Mouse (Mus musculus) T-helper 2 cell (primary cell): ENCODE data around the gene Cd163l1.

ENCODE experiments used
- in situ Hi-C: fragments of 300-600 bp; cut with MboI, MseI; formaldehyde crosslinking; loops from one replicate; pipeline ENCODE4 v1.15.1; 2025; ENCODE audit warnings: high pct_unique_total_duplicates

Cd163l1 gene

DNA sequence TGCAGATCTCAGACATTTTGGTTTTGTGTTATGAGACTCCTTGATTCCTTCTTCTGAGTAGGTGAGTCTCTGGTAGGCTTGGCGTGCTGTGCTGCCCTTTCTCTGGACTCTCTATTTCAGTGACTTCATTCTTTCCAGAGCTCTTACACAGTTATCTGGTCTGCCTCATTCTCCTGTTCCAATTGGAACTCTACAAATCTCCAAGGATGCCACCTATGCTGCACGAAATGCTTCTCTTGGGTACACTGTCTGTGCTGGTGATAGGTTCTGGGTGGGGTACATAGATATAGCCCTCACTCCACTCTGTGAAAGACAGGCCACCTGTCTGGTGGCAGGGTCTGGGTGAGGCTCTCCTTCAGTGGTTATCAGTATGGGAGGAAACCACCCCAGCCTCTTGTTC lies at the start of gene Cd163l1:
Cd163l1 (plus strand) TSS at position 301 of the 400 bp plus-strand sequence.
- in situ Hi-C loops = no loop called here

DNA sequence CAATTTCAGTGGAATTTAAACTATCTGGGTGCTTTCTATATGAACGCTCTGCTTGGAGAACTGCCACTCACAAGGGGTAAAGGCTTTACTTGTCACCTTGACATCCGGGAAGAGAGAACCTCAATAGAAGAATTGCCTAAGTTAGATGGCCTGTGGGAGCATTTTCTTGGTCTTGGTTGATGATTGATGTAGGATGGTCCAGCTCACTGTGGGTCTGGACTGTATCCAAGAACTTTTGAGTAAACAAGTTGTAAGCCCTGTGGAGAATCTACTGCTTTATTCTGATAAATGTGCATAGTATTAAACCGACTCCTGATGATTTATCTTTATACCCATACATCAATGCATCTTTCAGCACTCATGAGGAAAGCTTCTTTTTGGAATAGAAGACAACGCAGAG lies 48.7 kb upstream of the Cd163l1 start:
- in situ Hi-C loops = no loop called here

DNA sequence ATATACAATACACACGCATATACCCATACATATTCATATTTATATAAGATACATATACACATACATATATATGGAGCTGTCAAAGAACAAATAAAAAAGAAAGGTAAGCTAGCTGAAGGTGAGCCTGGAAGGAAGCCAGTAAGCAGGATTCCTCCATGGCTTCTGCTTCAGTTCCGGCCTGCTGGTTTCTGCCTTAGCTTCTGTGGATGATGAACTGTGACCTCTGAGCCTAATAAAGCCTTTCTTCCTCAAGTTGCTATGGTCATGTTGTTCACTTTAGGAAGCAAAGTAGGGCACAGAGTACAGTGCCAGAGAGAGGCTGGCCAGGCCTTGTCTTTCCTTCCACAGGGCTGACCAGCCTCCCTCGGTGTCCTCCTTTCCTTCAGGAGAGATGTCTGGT lies 47.2 kb upstream of the Cd163l1 start:
- in situ Hi-C loops = no loop called here

DNA sequence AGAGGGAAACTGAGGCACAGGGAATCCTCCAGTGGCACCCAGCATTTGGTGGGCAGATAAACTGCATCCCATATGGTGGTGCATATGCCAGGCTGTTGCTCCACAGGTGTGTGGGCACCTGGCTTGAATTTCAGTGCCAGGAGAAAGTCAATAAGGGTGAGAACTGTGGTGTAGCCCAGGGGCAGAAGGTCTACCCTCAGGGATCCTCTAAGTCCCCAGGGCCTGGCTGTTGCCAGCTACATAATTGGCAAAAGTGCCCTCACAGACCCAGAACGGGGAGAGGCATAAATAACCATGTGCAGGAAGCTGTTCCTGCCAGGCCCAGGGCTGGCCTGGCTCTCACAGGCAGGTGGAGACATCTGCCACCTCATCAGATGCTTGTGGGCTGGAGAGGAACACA lies 45.1 kb upstream of the Cd163l1 start, which contains the start of gene Olfr523:
Olfr523 (plus strand) TSS at position 282 of the 400 bp plus-strand sequence.
- in situ Hi-C loops = no loop called here

DNA sequence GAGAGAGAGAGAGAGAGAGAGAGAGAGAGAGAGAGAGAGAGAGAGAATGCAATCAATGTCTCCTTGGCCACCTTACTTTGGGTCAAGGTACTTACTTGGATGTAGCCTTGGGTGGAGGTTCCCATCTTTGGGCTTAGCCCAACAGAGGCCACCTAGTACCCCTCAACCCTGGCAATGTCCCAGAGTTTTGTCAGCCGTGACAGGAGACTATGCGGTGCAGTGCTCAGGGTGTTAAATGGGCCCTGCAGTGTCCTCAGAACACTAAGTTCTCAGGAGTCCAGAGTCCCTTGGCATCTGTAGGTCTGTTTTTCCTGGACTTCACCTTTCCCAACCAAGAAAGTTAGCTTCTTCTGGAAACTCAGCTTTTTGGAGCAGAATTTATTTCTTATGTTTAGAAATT lies 38.9 kb upstream of the Cd163l1 start:
- in situ Hi-C loops = no loop called here

DNA sequence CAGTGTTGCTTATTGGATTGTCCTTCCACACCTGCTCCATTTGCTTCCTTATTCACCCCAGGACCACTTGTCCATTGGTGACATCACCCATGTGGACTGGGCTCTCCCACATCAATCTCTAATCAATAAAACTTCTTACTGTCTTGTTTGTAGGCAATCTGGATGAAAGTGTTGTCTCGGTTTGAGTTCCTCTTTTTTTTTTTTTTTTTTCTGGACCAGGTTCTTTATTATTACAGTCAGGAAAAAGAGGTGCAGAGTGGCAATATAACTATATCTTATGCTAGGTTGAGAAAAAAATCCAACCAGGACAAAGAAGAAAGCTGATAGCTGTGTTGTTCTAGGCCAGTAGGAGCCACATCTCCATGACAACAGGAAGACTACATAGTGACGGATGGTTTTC lies 37.4 kb upstream of the Cd163l1 start:
- in situ Hi-C loops = loop anchor here (10.0 kb wide), 1 partner anchor 624 kb away; no protein-coding TSS in a partner anchor

DNA sequence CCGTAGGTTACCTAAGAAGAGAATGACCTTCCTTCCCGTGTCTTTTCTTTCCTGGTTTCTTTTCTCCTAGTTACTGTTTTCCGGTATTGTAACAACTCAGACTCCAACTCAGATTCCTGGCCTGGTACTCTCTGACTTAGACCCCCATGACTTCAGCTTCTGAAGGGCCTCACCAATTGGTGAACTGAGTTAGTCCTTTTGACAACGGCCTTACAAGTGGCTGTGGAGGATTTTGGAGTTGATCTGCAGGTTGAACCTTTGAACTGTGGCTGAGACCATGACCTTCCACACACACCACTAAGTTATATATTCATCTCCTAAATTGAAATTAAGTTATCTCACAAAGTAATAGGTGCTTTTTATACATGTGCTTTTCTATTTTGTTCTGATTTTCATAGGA lies 33.9 kb upstream of the Cd163l1 start:
- in situ Hi-C loops = loop anchor here (10.0 kb wide), 1 partner anchor 621 kb away; no protein-coding TSS in a partner anchor

DNA sequence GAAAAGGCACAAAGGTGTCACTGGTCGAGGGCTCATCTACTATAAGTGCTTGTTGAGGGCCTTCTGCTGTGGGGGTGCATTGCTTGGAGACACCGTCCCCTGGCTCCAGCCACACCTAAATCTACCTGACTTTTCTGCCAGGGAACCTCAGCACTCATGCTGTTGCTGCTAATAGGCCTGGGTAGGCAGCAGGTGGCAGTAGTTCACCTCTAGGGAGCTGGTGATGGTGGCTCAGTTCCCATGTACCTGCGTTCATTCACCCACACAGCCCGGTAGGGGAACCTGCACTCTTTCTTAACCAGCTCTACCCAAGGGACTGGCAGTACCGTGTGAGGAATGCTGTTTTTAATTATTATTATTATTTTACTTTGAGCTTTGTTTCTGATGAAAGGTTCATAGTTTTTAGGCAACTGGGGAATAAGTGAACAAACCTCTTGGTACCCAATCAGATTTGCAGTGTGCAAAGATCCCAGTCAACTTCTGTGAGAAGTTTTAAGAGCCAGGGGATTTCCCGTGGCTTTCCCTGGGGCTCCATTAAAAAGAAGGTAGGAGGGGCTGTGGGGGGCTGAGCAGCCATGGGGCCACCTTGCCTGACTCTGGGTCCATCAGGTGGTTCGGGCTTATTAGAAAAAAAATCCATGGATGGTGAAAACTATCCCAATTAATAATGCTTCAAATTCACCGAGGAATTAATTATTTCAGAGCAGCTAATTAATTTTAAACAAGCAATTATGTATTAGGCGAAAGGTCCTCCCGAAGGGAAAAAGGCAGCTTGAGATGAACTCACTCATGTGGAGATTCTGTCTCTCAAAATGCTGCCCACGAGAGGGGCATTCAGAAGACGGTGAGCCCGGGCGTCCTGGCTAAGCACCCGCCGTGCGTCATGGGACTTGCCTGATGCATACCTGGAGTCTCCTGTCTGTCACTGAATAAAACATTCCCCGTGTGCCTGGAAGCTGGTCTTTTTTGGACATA lies 31.1 kb upstream of the Cd163l1 start:
- in situ Hi-C loops = loop anchor here (10.0 kb wide), 1 partner anchor 618 kb away; no protein-coding TSS in a partner anchor

DNA sequence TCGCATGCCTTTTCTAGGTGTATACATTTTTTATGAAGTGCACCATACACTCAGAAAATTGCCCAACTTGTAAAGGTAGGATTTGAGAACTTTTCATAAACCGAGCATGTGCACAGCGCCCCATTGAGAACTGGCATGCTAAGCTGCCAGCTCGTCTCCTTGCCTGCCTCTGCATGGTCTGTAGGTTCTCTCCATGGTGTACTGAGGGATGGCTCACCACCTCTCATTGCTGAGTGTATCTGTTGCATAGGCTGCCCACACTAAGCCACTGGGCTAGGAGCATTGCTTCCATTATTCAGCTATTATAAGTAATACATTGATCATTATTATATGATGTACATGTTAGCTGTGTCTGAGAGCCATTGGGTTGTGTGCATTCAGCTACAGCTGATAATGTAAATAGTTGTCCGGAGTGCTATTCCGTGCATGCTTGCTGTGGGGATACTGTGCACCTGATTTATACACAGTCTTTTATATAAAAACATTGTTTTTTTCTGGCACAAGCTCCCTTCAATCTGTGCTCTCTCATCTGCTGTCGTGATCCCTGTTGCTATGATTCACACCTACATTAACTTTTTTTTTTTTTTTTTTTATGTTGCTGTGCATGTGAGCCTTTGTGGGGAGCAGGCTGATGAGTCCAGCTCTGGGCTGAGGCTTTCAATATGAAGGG lies 30.2 kb upstream of the Cd163l1 start:
- in situ Hi-C loops = loop anchor here (10.0 kb wide), 1 partner anchor 617 kb away; no protein-coding TSS in a partner anchor

DNA sequence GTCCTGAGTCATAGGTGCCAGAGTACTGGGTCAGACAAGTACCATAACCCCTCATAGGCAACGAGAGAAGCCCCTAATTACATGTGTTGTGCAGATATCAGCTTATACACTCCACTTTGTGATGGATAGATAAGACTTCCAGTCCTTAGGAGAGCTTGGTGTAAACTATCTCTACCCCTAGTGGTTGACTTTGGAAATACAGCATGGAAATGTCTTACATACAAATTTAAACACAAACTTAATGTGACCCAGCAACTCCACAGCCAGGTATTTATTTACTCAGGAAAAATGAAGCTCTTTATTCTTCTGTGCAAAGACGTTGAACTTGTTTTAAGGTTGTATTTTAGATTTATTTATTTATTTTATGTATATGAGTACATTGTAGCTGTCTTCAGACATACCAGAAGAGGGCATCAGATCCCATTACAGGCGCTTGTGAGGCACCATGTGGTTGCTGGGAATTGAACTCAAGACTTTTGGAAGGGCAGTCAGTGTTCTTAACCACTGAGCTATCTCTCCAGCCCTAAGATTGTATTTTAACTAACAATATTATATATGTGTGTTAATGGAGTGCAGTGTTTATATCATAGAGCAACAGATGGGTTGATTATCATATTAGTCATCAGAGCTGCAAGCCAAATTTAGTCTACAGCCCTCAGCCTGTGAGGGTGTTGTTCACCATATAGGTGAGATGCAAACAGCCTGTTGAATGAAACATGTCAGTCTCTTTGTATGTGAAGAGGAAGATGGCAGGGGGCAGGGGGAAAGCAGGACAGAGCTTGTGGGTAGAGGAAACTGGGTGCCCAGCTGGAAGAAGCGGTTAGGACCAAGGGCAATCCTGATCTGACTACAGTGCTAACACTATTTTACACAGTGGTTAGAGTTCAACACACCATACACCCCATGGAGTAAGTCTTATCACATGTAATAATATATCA lies 29.4 kb upstream of the Cd163l1 start:
- in situ Hi-C loops = loop anchor here (10.0 kb wide), 1 partner anchor 616 kb away; no protein-coding TSS in a partner anchor

DNA sequence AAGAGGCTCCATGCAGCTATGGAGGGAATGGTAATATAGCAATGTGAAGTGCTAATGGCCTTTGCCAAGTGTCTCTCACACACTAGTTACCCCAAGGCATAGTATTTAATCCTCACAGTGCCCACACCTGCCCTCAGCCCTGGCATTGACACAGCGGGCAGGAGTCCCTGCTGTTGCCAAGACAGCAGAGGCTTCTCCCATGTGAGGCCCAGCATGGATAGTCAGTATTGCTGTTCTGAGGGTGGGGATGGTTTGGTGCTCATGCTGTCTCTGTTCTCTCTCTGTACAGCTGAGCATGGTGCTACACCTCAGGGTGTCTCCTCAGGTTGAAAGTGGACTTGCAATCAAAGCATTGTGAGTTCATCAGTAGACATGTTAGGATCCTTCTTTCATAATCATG lies 27.6 kb upstream of the Cd163l1 start:
- in situ Hi-C loops = no loop called here

DNA sequence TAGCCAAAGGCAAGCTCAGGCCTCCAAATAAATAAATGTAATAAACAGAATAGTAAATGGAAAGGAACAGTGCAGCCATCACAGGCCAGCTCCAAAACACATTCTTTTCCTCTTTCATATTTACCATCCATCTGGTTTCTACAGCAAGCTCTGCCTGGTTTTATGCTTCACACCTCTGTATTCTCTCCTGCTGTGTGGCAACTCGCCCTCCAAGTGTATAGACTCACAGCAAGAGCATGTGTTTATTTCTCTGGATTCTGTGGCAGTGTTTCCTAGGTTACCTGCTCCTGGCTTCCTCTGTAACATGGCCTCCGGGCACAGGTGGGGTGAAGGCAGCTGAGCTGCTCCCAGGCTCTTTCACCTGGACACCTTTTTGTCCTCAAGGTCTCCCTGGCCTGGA lies 25.6 kb upstream of the Cd163l1 start:
- in situ Hi-C loops = no loop called here

DNA sequence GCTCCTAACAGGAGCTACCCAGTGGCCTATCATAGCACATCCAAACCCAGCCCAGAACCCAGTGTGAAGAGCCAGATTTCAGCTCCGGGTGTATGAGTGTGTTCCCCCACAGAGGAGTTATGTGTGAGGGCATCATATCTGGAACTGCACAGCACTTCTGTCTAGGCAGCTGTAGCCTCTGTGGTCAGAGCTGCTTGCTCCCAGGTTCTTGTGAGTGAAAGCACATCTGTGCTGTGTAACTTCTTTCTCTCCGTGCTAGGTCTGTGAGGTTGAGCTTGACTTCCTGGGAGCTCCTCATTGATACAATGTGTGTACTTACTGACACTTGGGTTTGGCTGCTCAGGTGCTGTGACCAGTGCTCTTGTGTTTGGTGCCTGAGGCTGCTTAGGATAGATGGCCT lies 25.2 kb upstream of the Cd163l1 start:
- in situ Hi-C loops = no loop called here

DNA sequence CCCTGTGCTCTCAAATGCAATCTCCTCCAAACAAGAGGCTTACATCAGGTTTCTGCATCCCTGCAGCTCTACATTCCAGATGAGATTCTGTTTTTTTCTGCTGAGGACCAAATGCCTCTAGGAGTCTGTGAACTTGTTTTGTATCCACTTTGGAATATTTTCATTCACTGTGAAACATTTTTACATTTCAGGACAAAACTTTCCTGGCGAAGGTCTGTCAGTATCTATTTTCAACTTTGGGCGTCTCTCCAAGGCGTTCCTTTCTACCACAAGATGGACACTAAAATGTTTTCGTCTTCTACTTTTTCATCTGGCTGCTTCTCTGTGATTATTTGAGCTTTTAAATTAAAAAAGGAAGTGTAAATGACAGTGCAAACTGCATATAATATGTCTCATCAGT lies 24.0 kb upstream of the Cd163l1 start:
- in situ Hi-C loops = no loop called here

DNA sequence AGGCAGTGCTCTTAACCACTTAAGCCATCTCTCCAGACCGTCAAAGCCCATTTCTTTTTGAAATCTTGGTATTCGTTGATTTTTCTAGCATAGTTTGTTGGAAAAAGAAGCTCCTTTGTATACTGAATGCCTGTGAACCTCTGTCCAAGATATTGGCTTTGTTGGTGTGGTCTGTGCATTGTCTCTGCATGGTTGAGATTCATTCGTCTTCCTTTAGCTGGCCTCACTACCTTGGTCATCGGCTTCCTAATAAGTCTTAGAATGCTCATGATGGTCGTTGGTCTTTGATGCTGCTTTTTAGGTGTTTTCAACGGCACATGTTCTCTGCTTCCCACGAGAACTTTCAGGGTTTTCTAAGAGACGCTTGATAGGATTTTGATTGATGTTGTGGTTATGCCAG lies 22.1 kb upstream of the Cd163l1 start:
- in situ Hi-C loops = no loop called here

DNA sequence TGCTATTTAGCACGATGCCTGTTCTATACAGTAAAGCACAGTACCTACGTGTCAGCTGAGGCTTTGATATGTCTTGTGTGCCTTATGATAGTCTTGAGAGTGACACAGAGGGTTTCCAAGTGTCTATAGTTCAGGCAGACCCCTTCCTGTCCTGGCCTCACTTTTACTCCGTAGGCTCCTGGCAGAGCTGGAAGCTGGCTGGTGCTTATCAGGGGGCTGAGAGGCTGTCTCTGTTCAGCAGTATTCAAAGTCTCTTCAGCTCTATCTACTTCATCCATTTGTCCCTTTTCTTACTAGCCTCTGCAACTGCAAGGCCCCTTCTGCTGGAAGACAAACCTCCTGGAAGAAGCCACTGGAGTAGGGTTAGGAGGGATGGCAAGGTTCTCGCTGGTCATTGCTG lies 17.0 kb upstream of the Cd163l1 start:
- in situ Hi-C loops = no loop called here

DNA sequence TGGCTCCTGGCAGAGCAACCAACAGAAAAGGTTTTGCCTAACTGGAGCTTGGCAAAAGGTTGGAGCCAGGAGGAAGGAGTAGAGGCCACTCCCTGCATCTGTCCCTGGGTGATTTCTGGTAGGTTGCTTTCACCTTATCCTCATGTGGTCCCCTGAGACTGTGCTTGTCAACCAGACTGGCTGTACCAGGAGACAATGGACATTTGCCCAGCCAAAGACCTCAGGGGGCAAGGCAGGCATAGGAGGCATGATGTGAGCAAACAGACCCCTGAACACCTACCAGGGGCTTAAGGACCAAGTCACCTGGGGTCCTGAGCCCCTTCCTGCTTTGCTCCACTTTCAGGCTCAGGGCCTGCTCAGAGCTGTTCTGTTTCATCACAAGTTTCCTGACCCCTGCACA lies 12.2 kb upstream of the Cd163l1 start, which contains the start of gene Olfr524:
Olfr524 (minus strand) TSS at position 101 of the 400 bp plus-strand sequence.
- in situ Hi-C loops = no loop called here

DNA sequence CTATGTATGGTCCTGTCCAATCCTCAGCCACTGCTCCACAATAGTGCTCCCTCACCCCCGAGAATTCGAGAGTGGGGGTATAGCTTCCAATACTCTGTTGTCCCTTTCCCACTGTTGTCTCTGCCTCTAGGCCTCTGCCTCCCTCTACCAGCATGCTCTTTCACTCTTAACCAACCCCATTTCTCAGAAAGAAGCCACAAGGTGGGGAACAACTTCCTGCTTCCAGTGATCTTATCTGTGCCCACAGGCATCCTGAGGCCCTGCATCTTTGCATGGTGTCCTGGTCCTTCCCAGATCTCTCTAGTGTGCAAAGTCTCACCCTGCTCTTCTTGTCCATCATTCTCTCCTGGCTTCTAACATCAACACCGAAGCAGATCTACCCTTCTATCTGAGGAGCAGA lies 11.2 kb upstream of the Cd163l1 start:
- in situ Hi-C loops = no loop called here

DNA sequence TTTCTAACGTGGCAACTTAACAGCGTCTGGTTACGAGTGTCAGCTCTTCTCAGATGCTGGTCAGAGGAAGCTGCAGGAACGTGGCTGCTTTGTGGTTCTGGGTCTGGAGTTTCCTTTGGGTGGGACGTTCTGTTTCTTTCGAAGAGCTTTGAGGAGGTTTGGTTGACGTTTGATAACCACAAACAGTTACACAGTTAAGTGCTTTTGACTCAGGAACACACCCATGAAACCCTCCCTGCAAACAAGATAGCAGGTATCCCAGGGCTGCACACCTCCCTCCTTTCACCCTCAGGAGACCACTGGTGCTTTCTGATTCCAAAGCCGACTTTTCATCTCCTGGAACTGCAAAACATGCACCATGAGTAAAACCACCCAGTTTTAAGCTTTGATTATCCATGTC lies 9.9 kb upstream of the Cd163l1 start:
- in situ Hi-C loops = no loop called here

DNA sequence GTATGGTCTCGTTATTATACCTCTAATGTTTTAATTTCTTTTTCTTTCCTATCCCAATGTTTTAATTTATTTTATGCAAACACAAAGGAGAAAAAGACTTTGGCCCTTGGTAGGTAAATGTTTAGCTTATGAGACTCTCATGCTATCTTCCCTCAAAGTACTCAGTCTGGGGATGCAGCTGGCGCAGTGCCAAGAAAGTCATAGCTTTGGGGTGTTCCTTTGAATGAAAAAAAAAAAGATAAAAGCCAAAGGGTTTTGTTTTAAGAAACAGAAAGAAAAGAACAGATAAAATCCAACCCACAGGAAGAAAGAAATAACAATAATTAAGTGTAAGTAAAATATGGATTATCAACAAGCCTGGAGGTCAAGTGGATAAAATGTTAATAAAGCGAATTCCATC lies 9.4 kb upstream of the Cd163l1 start:
- in situ Hi-C loops = no loop called here

DNA sequence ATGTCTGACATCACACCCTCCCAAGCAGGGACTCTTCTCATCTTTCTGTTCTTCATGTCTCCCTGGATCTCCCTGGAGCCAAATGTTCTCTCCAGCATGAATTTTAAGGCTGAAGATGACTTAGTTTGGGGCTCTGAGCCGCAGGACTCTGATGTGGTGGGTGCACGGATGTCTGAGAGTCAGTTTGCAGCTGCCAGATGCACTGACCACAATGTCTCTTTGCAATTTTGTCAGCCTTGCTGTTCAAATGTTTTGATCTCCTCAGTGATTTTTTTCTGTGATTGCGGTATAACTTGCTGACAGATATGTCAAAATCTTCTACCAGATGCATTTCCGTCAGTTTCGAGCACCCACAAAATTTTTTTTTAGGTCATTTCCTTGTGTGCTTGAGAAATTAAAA lies 4.2 kb upstream of the Cd163l1 start:
- in situ Hi-C loops = no loop called here
